Mouse (Mus musculus) large intestine, adult 2 months (tissue): ENCODE measurements around the gene Maml2. TPM values are rescaled to one million over a fixed set of nuclear protein-coding genes. Genes with fewer than 3 reads are reported as not detected.

Source experiments
- DNase-seq: peaks from one replicate; pipeline ENCODE4 v3.0.0-alpha.2; 2012; ENCODE audit warnings: low read depth, low spot score
- WGBS: fragments of 180-500 bp; shearing (Covaris S2); methylation state at CpG from one replicate; pipeline ENCODE4 v1.1.7; 2018; 5-methylcytosine and 5-hydroxymethylcytosine counted together
- polyA plus RNA-seq: library from polyadenylated mRNA; depleted of rRNA; stranded (reverse); fragments of >200 nt; gene quantifications from 2 replicates; pipeline ENCODE4 v1.2.3, GENCODE M21; 2012

Maml2 gene
- polyA plus RNA-seq, 1 experiment: 1.4 TPM

DNA sequence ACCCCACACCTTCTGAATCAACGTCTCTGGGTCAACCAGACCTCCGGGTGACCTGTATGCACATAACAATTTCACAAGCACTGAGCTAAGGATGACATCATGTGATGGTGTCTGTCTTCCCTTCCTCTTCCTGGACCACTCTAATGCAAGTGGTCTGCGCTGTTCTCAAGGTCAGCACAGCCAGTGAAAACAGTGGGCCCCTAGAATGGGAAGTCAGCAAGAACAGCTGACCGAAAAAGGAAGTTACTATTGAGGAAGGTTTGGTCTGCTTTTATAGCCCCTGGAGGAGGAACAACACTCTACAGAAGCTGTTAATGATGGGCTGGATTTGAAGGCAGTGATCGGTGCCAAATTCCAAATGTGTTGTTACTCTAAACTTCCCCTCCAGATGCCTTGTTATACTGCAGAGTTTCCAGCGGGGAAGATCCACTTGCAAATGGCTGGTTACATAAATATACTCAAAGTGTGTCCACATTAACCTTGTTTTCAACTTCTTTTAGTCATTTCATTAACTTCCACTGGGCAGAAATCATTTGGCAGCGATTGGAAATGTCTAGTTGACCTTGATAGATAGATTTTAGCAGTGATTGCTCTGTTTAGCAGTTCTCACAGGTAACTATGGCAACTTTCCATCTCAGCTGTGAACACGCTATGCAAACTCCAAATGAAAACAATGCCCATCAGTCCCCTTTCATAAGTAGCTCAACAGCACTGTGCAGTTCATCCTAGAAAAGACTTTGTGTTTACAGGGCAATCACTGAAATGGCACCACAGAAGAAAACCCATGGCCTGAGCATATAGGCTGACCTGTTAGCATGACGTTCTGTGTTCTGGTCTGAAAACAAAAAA is 289.6 kb downstream of the Maml2 start:
- WGBS: 17% methylated on average over 9 of the region's 9 CpGs
- DNase-seq: no peak

DNA sequence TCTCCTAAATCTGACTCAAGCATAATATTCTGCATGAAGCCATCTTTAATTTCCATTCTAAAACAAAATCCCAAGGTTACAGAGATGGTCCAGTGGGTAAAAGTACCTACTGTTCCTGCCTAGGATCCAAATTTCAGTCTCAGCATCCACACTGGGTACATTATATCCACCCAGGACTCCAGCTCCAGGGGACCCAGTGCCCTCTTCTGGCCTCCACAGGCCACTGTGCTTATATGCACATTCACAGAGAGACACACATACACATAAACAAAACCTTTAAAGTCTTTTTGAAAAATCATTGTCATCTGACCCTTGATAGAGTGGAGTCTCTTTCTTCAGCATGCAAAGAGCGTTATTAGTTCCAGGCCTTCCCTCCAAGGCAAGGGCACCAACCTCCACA is 291.0 kb downstream of the Maml2 start:
- 100% methylated on average over 1 of the region's 1 CpGs for WGBS
- DNase-seq: no peak

DNA sequence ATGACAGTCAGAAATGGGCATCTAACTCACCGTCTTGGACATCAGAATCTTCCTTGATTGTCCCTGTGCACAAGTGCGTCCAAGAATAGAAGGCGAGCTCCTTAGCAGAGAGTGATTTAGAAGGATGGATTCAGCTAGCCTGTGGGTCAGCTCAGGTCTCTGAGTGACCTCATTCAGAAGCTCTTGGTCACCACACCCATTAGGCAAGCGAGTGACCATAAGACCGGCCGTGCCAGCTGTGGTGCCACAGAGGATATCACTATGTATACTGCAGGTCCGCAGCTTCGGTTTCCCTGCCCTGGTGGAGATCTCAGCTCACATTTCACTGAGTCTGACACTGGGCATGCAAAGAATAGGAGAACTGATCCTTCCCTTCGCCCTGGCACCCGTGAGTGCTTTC is 294.9 kb downstream of the Maml2 start:
- 76% methylated on average over 10 of the region's 10 CpGs for WGBS
- no peak for DNase-seq

DNA sequence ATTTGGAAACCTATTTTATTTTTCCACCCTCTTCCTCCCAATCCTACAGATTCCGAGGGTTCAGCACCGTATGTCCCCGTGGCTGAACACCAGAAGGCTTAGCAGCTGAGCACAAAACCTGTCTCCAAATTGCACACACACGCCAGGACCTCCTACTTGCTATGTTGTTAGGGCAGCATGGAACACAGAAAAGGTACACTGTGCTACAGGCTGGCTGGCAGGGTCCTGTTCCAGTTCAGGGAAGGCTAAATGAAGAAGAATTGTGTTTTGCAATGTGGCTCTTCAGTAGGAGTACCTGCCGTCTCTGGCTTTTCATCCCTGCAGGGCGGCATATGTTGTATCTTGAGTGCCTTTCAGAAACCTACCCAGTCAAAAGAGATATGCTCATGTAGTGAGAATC is 300.0 kb downstream of the Maml2 start:
- DNase-seq: no peak
- 91% methylated on average over 6 of the region's 6 CpGs for WGBS

GRCm38 (mm10) chr9:13598596-13599333 is 301.0 kb downstream of the Maml2 start:
- 71% methylated on average over 4 of the region's 4 CpGs for WGBS

DNA sequence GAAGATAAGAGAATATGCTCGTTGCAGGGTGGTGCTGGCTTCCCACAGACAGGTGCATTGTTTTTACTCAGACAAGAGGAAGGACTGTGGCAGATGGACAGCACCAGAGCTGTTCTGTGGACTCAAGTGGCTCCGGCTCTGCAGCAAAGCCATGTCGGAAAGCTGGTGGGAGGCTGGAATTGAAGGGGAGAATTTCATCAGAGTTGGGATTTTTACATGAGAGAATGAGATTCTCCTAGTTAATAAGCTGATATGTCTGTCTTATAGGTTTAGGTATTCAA is 301.5 kb downstream of the Maml2 start:
- WGBS: 76% methylated on average over 3 of the region's 3 CpGs
- no peak for DNase-seq

More at GRCm38 (mm10) chr9:13598596-13599333, 301.0 kb downstream of the Maml2 start:
- DNase-seq: no peak

GRCm38 (mm10) chr9:13599800-13600199 is 302.0 kb downstream of the Maml2 start:
- WGBS: 91% methylated on average over 6 of the region's 6 CpGs
- no peak for DNase-seq

DNA sequence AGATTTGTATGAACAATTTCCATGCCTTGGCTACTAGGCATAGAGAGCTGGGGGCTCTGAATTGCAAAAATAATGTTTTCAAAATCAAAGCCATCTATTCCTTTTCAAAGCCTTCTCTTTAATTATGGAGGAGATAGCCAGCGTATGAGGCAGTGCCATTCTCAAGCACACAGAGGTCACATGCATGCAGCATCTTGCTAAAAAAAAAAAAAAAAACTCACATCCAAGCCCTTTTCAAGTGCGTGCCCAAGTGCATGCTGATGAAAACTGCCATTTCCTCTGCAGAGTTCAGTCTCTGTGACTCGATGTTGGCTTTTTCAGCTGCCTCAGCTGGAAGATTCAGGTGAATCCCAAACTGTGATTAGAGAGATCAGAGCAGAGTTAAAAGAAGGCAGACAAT is 304.0 kb downstream of the Maml2 start:
- 85% methylated on average over 3 of the region's 3 CpGs for WGBS
- no peak for DNase-seq

DNA sequence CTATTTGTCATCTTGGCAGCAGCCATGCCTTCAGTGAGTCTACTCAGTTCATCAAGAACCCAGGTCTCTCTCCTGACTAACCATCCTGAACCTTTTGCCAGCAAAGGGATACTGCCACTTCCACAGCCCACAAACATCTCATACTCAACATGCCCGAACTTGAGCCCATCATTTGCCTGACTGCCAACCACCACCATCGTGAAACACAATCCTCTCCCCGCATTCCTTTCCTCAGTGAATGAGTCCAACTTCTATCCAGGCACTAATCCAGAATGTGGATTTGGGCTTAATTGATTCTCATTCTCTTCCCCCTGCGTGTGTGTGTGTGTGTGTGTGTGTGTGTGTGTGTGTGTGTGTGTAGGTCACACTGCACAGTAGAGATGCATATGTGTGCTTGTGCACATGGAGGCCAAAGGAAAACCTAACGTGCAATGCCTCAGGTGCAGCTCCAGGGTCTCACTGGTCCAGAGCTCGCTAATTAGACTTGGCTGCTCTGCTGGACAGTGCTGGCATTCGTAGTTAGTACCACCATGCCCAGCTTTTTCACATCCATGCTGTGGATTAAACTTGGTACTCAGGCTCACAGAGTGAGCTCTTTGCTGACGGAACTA is 305.9 kb downstream of the Maml2 start:
- WGBS: 76% methylated on average over 8 of the region's 8 CpGs
- DNase-seq: no peak

- WGBS: 47% methylated on average over 8 of the region's 8 CpGs
- no peak for DNase-seq
Observed at GRCm38 (mm10) chr9:13607609-13608185, 309.9 kb downstream of the Maml2 start.

GRCm38 (mm10) chr9:13608532-13609071 is 310.8 kb downstream of the Maml2 start:
- WGBS: 59% methylated on average over 3 of the region's 3 CpGs
- DNase-seq: no peak

DNA sequence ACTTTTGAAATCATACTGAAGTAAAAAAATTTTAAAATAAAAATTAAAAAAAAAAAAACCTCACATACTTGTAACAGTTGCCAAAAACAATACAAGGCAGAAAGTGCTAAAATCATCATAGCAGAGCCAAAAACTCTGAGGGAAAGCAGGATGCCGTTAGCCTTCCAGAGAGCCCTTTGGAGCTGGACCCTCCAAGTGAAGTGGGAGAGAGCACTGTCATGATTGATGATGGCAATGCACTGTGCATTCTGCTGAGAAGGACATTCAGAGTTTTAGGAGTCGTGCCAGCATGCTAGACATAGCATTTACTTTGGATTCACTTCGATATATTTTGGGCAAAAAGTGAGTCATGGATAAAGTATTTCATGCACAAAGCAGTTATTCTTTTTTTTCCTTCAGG is 313.8 kb downstream of the Maml2 start:
- no peak for DNase-seq
- 65% methylated on average over 3 of the region's 3 CpGs for WGBS

DNA sequence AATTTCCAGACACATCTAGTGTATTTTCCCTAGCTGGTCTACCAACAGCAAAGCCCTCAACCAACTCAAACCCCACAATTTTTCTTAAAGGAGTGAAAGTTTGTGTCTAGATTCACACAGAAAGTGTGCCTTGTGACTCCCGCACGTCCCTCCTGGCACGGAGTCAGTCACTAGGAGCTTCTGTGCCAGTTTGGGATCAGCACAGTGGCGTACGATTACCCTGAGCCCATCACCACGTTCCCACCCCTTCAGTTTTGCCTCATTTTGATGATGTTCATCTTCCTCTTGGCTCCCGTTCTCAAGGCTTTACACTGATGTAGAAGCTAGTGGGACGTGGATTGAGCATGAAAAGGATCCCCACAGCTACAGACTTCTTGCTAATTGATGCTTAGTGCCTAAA is 314.6 kb downstream of the Maml2 start:
- no peak for DNase-seq
- WGBS: 83% methylated on average over 8 of the region's 8 CpGs

DNA sequence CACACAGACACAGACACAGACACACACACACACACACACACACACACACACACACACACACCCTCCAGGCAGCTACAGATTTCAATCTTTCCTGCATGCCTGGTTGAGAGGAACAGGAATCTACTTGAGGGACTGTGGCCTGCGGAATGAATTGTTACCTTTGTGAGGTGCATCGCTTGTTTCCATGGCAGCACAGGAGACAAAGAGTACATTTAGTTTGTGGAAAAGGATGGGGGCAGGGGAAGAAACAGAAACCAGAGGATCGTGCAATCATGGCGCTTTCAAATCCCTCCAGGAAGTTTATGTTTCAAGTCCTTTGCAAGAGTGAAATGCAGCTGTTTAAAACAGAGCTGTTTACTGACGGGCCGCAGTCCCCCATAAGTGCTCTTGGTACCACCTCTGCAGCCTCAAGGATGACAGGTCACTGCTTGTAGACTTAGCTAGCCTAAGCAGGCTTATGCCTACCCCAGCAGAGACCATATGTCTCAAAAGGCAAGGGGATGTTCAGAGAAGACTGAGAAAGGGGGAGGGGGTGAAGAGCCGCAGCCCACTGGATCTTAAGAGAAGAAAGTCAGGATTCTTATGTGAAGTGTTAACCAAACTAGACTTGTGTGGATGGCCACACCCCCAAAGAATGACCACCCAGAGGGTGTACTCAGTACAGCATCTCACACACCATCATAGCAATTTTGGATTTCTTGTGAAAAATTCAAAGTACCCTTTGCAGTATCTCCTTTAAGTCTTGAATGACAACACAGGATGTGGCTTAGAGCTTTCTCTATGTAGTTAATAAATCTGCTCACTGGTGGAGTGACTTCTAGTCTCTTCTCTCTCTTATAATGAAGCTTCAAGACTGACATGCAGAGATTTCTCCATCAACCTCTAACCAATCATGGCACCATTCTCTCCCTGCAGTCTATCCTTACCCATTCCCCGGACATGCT is 315.8 kb downstream of the Maml2 start:
- DNase-seq: no peak
- 44% methylated on average over 8 of the region's 8 CpGs for WGBS

- no peak for DNase-seq
- 36% methylated on average over 5 of the region's 5 CpGs for WGBS
Observed at GRCm38 (mm10) chr9:13616383-13617009, 318.7 kb downstream of the Maml2 start.

DNA sequence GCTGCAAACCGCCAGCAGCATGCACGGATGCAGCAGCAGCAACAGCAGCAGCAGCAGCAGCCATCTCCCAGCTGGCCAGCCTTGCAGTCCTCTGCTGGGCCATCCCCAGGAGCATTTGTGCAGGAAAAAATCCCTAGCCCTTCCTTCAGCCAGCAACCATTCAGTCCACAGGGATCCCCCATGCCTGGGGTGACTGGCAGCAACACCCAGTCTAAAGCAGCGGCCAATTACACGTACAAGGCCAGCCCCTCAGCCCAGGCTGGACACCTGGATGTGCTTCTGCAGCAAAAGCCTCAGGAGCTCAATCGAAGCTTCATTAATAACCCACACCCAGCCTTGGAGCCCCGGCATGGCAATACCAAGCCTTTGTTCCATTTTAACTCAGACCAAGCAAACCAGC is 323.0 kb downstream of the Maml2 start:
- DNase-seq: no peak

GRCm38 (mm10) chr9:13621941-13622340 is 324.2 kb downstream of the Maml2 start:
- 91% methylated on average over 3 of the region's 3 CpGs for WGBS
- DNase-seq: no peak

More for the DNA sequence above, 323.0 kb downstream of the Maml2 start:
- 83% methylated on average over 6 of the region's 6 CpGs for WGBS

DNA sequence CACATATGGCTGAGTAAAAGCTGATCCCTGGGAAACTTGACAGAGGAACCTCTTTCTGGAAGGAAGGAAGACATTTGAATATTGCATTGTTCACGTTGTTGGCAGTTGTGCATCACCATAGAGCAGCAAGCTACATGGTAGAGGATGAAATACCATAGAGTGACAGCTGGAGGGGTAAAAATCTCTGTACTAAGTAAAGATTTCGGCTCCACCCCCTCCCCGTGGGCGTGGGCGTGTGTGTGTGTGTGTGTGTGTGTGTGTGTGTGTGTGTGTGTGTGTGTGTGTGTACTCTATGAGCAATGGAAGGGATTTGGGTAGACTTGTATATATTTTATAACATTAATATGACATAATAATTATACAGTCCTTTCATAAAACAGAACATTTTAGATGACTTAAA is 324.7 kb downstream of the Maml2 start:
- no peak for DNase-seq
- 45% methylated on average over 5 of the region's 5 CpGs for WGBS
